Mouse (Mus musculus) liver, adult 2 months (tissue): ENCODE measurements around the gene Gpd1.

Source experiments
- CTCF ChIP-seq: fragments of 200-500 bp; IDR thresholded peaks from 2 replicates; pipeline ENCODE4 v1.5.1; 2011; ENCODE audit warnings: low read depth, low read length, control low read depth
- POLR2A ChIP-seq: fragments of 200-500 bp; IDR thresholded peaks from 2 replicates; pipeline ENCODE4 v1.6.1; 2011; ENCODE audit warnings: low read length, control low read depth; ENCODE audit not compliant: insufficient read depth; ENCODE audit errors: extremely low read depth

GRCm38 (mm10) chr15:99771004-99771500, 53.7 kb downstream of the Gpd1 start:
- no peak for TF ChIP-seq CTCF
- TF ChIP-seq POLR2A, result no peak
